Mouse (Mus musculus): ENCODE results near the gene Olfr223. TPM values are rescaled to one million over a fixed set of nuclear protein-coding genes. Genes with fewer than 3 reads are reported as not detected.

The Olfr223 gene
- polyA plus RNA-seq, 2 experiments: not detected

DNA sequence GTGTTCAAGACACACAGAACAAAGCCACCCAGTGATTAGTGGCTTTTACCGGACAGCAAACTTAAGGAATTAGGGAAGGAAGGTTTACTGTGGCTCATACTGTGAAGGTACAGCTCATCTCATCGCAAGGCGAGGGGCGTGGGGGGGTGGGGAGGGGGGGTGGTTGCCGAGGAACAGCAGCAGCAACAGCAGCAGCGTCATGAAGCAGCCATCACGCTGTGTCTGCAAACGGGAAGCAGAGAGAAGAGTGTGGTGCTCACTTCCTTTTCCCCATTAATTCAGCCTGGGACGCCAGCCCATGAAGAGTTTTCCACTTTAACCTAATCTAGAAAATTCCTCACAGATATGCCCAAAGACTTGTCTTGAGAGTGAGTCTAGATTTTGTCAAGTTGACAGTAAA, 30.3 kb downstream of the Olfr223 start:
- TF ChIP-seq POLR2A (IDR thresholded peaks at IDR 0.05; ENCODE audit: borderline replicate concordance, extremely low read depth, insufficient read depth, insufficient read length): no peak
- Histone ChIP-seq H3K9ac (ENCODE audit: low read depth, low read length, severe bottlenecking) (no peak overlapping the region), H3K27ac (replicated peaks; ENCODE audit: low read depth, low read length) (no peak overlapping the region), H3K9me3 (ENCODE audit: control insufficient read depth, low read length) (no peaks in the 10 kb centered on the region), H3K27me3 (ENCODE audit: control insufficient read depth, insufficient read depth, low read length) (no peaks in the 10 kb centered on the region), H3K4me2 (replicated peaks; ENCODE audit: low read depth, low read length, severe bottlenecking) (no peak overlapping the region), H3K4me3 (replicated peaks; ENCODE audit: low read length) (no peak overlapping the region), H3K4me1 (ENCODE audit: control insufficient read depth, insufficient read depth, low read length) (no peaks in the 10 kb centered on the region), H3K36me3 (ENCODE audit: control insufficient read depth, insufficient read depth, low read length) (no peaks in the 10 kb centered on the region)
- DNase-seq (ENCODE audit: low spot score): no peak
- 69% methylated on average over 9 of the region's 9 CpGs for WGBS
- no peak for ATAC-seq (ENCODE audit: low FRiP score, low read depth)

DNA sequence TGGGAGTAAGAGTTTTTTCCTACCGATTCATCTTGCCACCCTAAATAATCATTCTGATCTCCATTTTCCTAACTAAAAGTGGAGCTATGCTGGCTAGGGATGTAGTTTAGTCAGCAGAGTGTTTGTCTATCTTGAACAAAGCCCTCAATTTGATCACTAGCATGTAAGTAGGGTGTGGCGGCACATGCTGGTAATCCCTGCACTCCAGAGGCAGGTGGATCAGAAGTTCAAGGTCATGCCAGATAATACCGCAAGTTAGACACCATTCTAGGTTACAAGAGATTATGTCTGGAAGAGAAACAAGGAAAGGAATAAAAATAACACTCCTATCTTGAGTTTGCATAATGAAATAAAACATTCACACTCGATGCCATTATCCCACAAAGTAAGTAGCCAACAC, 30.8 kb downstream of the Olfr223 start:
- H3K36me3 ChIP-seq (ENCODE audit: control insufficient read depth, insufficient read depth, low read length): no peaks in the 10 kb centered on the region
- H3K4me3 ChIP-seq (replicated peaks; ENCODE audit: low read length): no peak overlapping the region
- no peak overlapping the region for H3K4me2 ChIP-seq (replicated peaks; ENCODE audit: low read depth, low read length, severe bottlenecking)
- H3K4me1 ChIP-seq (ENCODE audit: control insufficient read depth, insufficient read depth, low read length): no peaks in the 10 kb centered on the region
- TF ChIP-seq POLR2A (IDR thresholded peaks at IDR 0.05; ENCODE audit: borderline replicate concordance, extremely low read depth, insufficient read depth, insufficient read length): no peak
- DNase-seq (ENCODE audit: low spot score): no peak
- H3K9me3 ChIP-seq (ENCODE audit: control insufficient read depth, low read length): no peaks in the 10 kb centered on the region
- H3K27ac ChIP-seq (replicated peaks; ENCODE audit: low read depth, low read length): no peak overlapping the region
- H3K9ac ChIP-seq (ENCODE audit: low read depth, low read length, severe bottlenecking): no peak overlapping the region
- no peaks in the 10 kb centered on the region for H3K27me3 ChIP-seq (ENCODE audit: control insufficient read depth, insufficient read depth, low read length)
- ATAC-seq (ENCODE audit: low FRiP score, low read depth): no peak
- 93% methylated on average over 4 of the region's 4 CpGs for WGBS

DNA sequence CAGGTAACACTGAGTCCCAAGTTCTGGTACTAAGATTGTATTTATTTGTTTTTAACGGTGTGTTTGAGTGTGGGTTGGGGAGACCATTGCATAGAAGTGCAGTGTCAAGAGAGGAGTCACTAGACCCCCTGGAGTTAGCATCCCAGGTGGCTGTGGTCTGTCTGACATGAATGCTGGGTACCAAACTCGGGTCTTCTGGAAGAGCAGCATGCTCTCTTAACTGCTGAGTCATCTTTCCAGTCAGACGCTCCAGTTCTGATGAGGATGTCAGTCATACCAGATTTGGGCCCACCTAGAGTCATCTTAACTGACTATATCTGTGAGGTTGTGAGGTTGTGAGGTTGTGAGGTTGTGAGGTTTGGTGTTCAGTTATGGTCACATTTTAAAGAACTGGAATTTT, 32.2 kb downstream of the Olfr223 start:
- H3K27ac ChIP-seq (replicated peaks; ENCODE audit: low read depth, low read length): no peak overlapping the region
- ATAC-seq (ENCODE audit: low FRiP score, low read depth) (no peak), DNase-seq (ENCODE audit: low spot score) (no peak)
- 58% methylated on average over 3 of the region's 3 CpGs for WGBS
- TF ChIP-seq POLR2A (IDR thresholded peaks at IDR 0.05; ENCODE audit: borderline replicate concordance, extremely low read depth, insufficient read depth, insufficient read length): no peak
- no peaks in the 10 kb centered on the region for H3K36me3 ChIP-seq (ENCODE audit: control insufficient read depth, insufficient read depth, low read length)
- no peaks in the 10 kb centered on the region for H3K4me1 ChIP-seq (ENCODE audit: control insufficient read depth, insufficient read depth, low read length)
- no peaks in the 10 kb centered on the region for H3K27me3 ChIP-seq (ENCODE audit: control insufficient read depth, insufficient read depth, low read length)
- H3K4me3 ChIP-seq (replicated peaks; ENCODE audit: low read length): no peak overlapping the region
- H3K4me2 ChIP-seq (replicated peaks; ENCODE audit: low read depth, low read length, severe bottlenecking): no peak overlapping the region
- no peak overlapping the region for H3K9ac ChIP-seq (ENCODE audit: low read depth, low read length, severe bottlenecking)
- H3K9me3 ChIP-seq (ENCODE audit: control insufficient read depth, low read length): no peaks in the 10 kb centered on the region

DNA sequence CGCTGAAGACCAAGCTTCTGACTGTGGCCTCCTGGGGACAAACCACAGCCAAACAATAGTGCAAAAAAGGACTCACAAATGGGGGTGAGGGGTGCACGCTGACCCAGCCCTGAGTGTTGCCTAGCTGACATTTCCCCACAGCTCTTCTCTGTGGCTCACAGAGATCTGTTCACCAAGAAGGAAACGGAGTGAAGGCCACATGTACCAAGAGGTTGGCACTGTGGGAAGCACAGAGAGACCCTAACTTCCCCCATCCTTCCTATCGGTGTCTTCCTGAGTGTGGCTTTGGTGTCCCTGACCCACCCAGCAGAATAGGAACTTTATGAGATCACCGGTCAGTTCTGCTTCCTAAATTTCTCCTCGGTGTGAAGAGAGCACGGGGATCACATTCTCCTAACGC, 38.6 kb downstream of the Olfr223 start:
- no peaks in the 10 kb centered on the region for H3K27me3 ChIP-seq (ENCODE audit: control insufficient read depth, insufficient read depth, low read length)
- H3K4me3 ChIP-seq (replicated peaks; ENCODE audit: low read length): no peak overlapping the region
- no peaks in the 10 kb centered on the region for H3K9me3 ChIP-seq (ENCODE audit: control insufficient read depth, low read length)
- DNase-seq (ENCODE audit: low spot score): no peak
- 81% methylated on average over 8 of the region's 8 CpGs for WGBS
- no peak overlapping the region for H3K9ac ChIP-seq (ENCODE audit: low read depth, low read length, severe bottlenecking)
- no peaks in the 10 kb centered on the region for H3K36me3 ChIP-seq (ENCODE audit: control insufficient read depth, insufficient read depth, low read length)
- H3K27ac ChIP-seq (replicated peaks; ENCODE audit: low read depth, low read length): no peak overlapping the region
- TF ChIP-seq POLR2A (IDR thresholded peaks at IDR 0.05; ENCODE audit: borderline replicate concordance, extremely low read depth, insufficient read depth, insufficient read length): no peak
- H3K4me2 ChIP-seq (replicated peaks; ENCODE audit: low read depth, low read length, severe bottlenecking): no peak overlapping the region
- H3K4me1 ChIP-seq (ENCODE audit: control insufficient read depth, insufficient read depth, low read length): no peaks in the 10 kb centered on the region
- ATAC-seq (ENCODE audit: low FRiP score, low read depth): no peak

DNA sequence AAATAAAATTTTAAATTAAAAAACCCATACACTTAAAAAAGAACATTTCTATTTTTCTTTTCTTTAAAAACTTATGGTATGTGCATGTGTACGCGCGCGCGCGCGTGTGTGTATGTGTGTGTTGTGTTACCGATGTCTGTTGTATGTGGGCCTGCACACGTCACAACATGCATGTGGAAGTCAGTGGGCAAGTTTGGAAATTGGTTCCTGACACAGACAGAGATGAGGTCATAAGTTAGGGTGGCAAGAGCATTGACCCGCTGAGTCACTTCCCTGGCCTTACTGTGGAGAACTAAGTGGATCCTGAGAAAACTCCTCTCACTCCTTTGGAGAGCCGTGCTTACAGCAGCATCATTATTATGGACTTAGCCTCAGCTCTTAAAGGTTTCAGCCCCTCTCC, 39.0 kb downstream of the Olfr223 start:
- DNase-seq (ENCODE audit: low spot score) (no peak), ATAC-seq (ENCODE audit: low FRiP score, low read depth) (no peak)
- no peak for TF ChIP-seq POLR2A (IDR thresholded peaks at IDR 0.05; ENCODE audit: borderline replicate concordance, extremely low read depth, insufficient read depth, insufficient read length)
- no peak overlapping the region for H3K9ac ChIP-seq (ENCODE audit: low read depth, low read length, severe bottlenecking)
- H3K27me3 ChIP-seq (ENCODE audit: control insufficient read depth, insufficient read depth, low read length): no peaks in the 10 kb centered on the region
- no peaks in the 10 kb centered on the region for H3K4me1 ChIP-seq (ENCODE audit: control insufficient read depth, insufficient read depth, low read length)
- H3K36me3 ChIP-seq (ENCODE audit: control insufficient read depth, insufficient read depth, low read length): no peaks in the 10 kb centered on the region
- H3K27ac ChIP-seq (replicated peaks; ENCODE audit: low read depth, low read length): no peak overlapping the region
- 92% methylated on average over 11 of the region's 11 CpGs for WGBS
- no peak overlapping the region for H3K4me3 ChIP-seq (replicated peaks; ENCODE audit: low read length)
- H3K9me3 ChIP-seq (ENCODE audit: control insufficient read depth, low read length): no peaks in the 10 kb centered on the region
- H3K4me2 ChIP-seq (replicated peaks; ENCODE audit: low read depth, low read length, severe bottlenecking): no peak overlapping the region

DNA sequence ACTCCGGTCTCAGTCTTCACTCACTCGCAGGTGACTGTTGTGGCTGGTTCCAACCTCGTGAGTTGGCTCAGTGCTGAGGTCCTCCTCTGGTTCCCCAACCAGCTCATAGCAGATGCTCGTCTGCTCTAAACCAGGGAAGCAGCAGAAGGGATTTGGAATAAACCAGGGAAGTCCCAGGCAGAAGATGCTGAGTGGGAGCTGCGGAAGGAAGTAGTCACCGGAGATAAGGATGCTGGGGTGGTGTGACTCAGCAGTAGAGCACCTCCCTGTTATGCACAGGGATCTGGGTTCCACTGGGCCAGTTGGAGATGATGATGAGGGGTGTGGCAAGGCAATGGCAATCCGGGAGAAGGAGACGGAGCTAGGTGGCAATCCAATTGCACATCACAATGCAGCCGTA, 49.1 kb downstream of the Olfr223 start:
- no peak for TF ChIP-seq POLR2A (IDR thresholded peaks at IDR 0.05; ENCODE audit: borderline replicate concordance, extremely low read depth, insufficient read depth, insufficient read length)
- ATAC-seq (ENCODE audit: low FRiP score, low read depth): no peak
- WGBS: 86% methylated on average over 9 of the region's 9 CpGs

More for the DNA sequence above, 49.1 kb downstream of the Olfr223 start:
- Histone ChIP-seq H3K36me3 (ENCODE audit: control insufficient read depth, insufficient read depth, low read length) (no peaks in the 10 kb centered on the region), H3K4me1 (ENCODE audit: control insufficient read depth, insufficient read depth, low read length) (no peaks in the 10 kb centered on the region), H3K9ac (ENCODE audit: low read depth, low read length, severe bottlenecking) (no peak overlapping the region), H3K9me3 (ENCODE audit: control insufficient read depth, low read length) (no peaks in the 10 kb centered on the region), H3K4me3 (replicated peaks; ENCODE audit: low read length) (no peak overlapping the region), H3K4me2 (replicated peaks; ENCODE audit: low read depth, low read length, severe bottlenecking) (no peak overlapping the region), H3K27ac (replicated peaks; ENCODE audit: low read depth, low read length) (no peak overlapping the region), H3K27me3 (ENCODE audit: control insufficient read depth, insufficient read depth, low read length) (no peaks in the 10 kb centered on the region)
- no peak for DNase-seq (ENCODE audit: low spot score)

Measured in limb, embryonic 14.5 days (tissue).